Mouse (Mus musculus) midbrain, embryonic 16.5 days (tissue): ENCODE data around the gene Acer2. TPM values are rescaled to one million over a fixed set of nuclear protein-coding genes. Genes with fewer than 3 reads are reported as not detected.
A peak's percentile ranks its signal among the peaks of the same experiment; 100 is the strongest.
"Not testable (repeated sequence)": the region's sequence is repeated elsewhere in the genome, so short reads cannot be mapped to it uniquely, and the experiment has no call there.

ENCODE experiments used
- ATAC-seq: fragments of 200-750 bp; cut with Nextera tagmentation; 2 replicates; pipeline ENCODE4 v1.8.0; 2017; ENCODE audit warnings: moderate TSS enrichment
- H3K27ac ChIP-seq: fragments of 300-500 bp; sonication (generic); 2 replicates; pipeline ENCODE4 v1.5.1; 2014; ENCODE audit warnings: mild to moderate bottlenecking, low read length, mixed read lengths
- H3K27me3 ChIP-seq: fragments of 300-500 bp; sonication (generic); 2 replicates; pipeline ENCODE4 v1.6.1; 2014; ENCODE audit warnings: low read depth, low read length, mixed read lengths; ENCODE audit not compliant: control insufficient read depth, insufficient read depth
- H3K36me3 ChIP-seq: fragments of 300-500 bp; sonication (generic); 2 replicates; pipeline ENCODE4 v1.6.1; 2014; ENCODE audit warnings: mild to moderate bottlenecking, low read length, moderate library complexity, mixed read lengths; ENCODE audit not compliant: control insufficient read depth, insufficient read depth
- H3K4me1 ChIP-seq: fragments of 300-500 bp; sonication (generic); 2 replicates; pipeline ENCODE4 v1.6.1; 2014; ENCODE audit warnings: mild to moderate bottlenecking, low read length, mixed read lengths; ENCODE audit not compliant: control insufficient read depth, insufficient read depth
- H3K4me2 ChIP-seq: fragments of 300-500 bp; sonication (generic); 2 replicates; pipeline ENCODE4 v1.6.1; 2014; ENCODE audit warnings: mild to moderate bottlenecking, low read length, mixed read lengths
- H3K4me3 ChIP-seq: fragments of 300-500 bp; sonication (generic); 2 replicates; pipeline ENCODE4 v1.5.1; 2014; ENCODE audit warnings: low read depth, mild to moderate bottlenecking, low read length, moderate library complexity, mixed read lengths
- H3K9ac ChIP-seq: fragments of 300-500 bp; sonication (generic); 2 replicates; pipeline ENCODE4 v1.6.1; 2014; ENCODE audit warnings: low read depth, low read length, mixed read lengths
- H3K9me3 ChIP-seq: fragments of 300-500 bp; sonication (generic); replicated peaks from 2 replicates; pipeline ENCODE4 v1.6.1; 2014; ENCODE audit warnings: mild to moderate bottlenecking, low read length, mixed read lengths; ENCODE audit not compliant: control insufficient read depth, poor library complexity, severe bottlenecking
- WGBS: fragments of 180-500 bp; shearing (Covaris S2); extraction: QIAGEN DNeasy Blood & Tissue Kit; methylation state at CpG from one replicate; pipeline ENCODE4 v1.1.7; 2014; 5-methylcytosine and 5-hydroxymethylcytosine counted together
- polyA plus RNA-seq: library from polyadenylated mRNA; unstranded; fragments of >200 nt; fragmentation: Nextera tagmentation; extraction: Ambion mirVana; gene quantifications from 2 replicates; pipeline ENCODE4 v1.2.1, GENCODE M21; 2015

The Acer2 gene
- 22.0 and 22.7 TPM in 2 replicates for polyA plus RNA-seq

GRCm38 (mm10) chr4:86874146-86874847 is at the start of gene Acer2:
Gene Acer2, plus strand, starts transcription at chr4:86874396.
- H3K4me2 ChIP-seq: peak within 1 kb of the TSS; percentile 96
- 0 out of 2 replicates have a peak, but pooled peaks cover 2% of the 10 kb centered on the region for H3K27me3 ChIP-seq
- H3K9me3 ChIP-seq: no peaks in the 10 kb centered on the region
- H3K27ac ChIP-seq: 0 out of 2 replicates have a peak within 1 kb of the TSS, but pooled peaks have one; percentile 34
- WGBS: under 1% methylated on average over 60 of the region's 60 CpGs
- H3K4me3 ChIP-seq: peak within 1 kb of the TSS; percentile 79
- H3K9ac ChIP-seq: peak within 1 kb of the TSS; percentile 84
- peak; percentile 92 for ATAC-seq
- H3K4me1 ChIP-seq: peaks cover 5% of the 10 kb centered on the region; the same call in 1 of the 2 replicates
- no peaks in the 10 kb centered on the region for H3K36me3 ChIP-seq

GRCm38 (mm10) chr4:86825143-86825542 is 49.1 kb upstream of the Acer2 start:
- H3K4me3 ChIP-seq: no peak overlapping the region
- no peak overlapping the region for H3K27ac ChIP-seq
- H3K9ac ChIP-seq: no peak overlapping the region
- H3K36me3 ChIP-seq: peaks cover 20% of the 10 kb centered on the region
- H3K4me2 ChIP-seq: no peak overlapping the region
- H3K27me3 ChIP-seq: no peaks in the 10 kb centered on the region
- 91% methylated on average over 7 of the region's 7 CpGs for WGBS
- no peaks in the 10 kb centered on the region for H3K4me1 ChIP-seq
- no peak for ATAC-seq
- no peaks in the 10 kb centered on the region for H3K9me3 ChIP-seq

- no peak overlapping the region for H3K4me2 ChIP-seq
- H3K36me3 ChIP-seq: peaks cover 10% of the 10 kb centered on the region; the same call in 1 of the 2 replicates
- WGBS: 96% methylated on average over 2 of the region's 2 CpGs
- no peaks in the 10 kb centered on the region for H3K9me3 ChIP-seq
- no peak overlapping the region for H3K4me3 ChIP-seq
- no peak for ATAC-seq
- H3K4me1 ChIP-seq: no peaks in the 10 kb centered on the region
- no peaks in the 10 kb centered on the region for H3K27me3 ChIP-seq
- no peak overlapping the region for H3K9ac ChIP-seq
- H3K27ac ChIP-seq: no peak overlapping the region
These were observed 42.3 kb upstream of the Acer2 start for GRCm38 (mm10) chr4:86831896-86832295.

GRCm38 (mm10) chr4:86841141-86841540 is 33.1 kb upstream of the Acer2 start:
- not testable (repeated sequence) for H3K9ac ChIP-seq, H3K4me3 ChIP-seq, ATAC-seq, H3K4me2 ChIP-seq, H3K9me3 ChIP-seq, H3K27me3 ChIP-seq, H3K27ac ChIP-seq, H3K4me1 ChIP-seq
- H3K36me3 ChIP-seq: peaks cover 35% of the 10 kb centered on the region
- 98% methylated on average over 2 of the region's 2 CpGs for WGBS

GRCm38 (mm10) chr4:86845384-86845783 is 28.8 kb upstream of the Acer2 start:
- Histone ChIP-seq H3K4me2 (no peak overlapping the region), H3K9ac (no peak overlapping the region), H3K4me1 (no peaks in the 10 kb centered on the region), H3K36me3 (peaks cover 21% of the 10 kb centered on the region), H3K9me3 (no peaks in the 10 kb centered on the region), H3K27ac (no peak overlapping the region), H3K4me3 (no peak overlapping the region), H3K27me3 (no peaks in the 10 kb centered on the region)
- 96% methylated on average over 3 of the region's 3 CpGs for WGBS
- ATAC-seq: no peak

- Histone ChIP-seq H3K4me1 (no peaks in the 10 kb centered on the region), H3K4me2 (no peak overlapping the region), H3K9me3 (no peaks in the 10 kb centered on the region), H3K27me3 (no peaks in the 10 kb centered on the region), H3K27ac (no peak overlapping the region), H3K36me3 (peaks cover 22% of the 10 kb centered on the region), H3K4me3 (no peak overlapping the region), H3K9ac (no peak overlapping the region)
- WGBS: 97% methylated on average over 2 of the region's 2 CpGs
- ATAC-seq: no peak
These were observed 26.9 kb upstream of the Acer2 start for GRCm38 (mm10) chr4:86847246-86847645.

GRCm38 (mm10) chr4:86851331-86851730 is 22.9 kb upstream of the Acer2 start:
- H3K4me2 ChIP-seq: no peak overlapping the region
- no peak overlapping the region for H3K4me3 ChIP-seq
- no peak overlapping the region for H3K27ac ChIP-seq
- H3K9me3 ChIP-seq: no peaks in the 10 kb centered on the region
- no peak overlapping the region for H3K9ac ChIP-seq
- 89% methylated on average over 2 of the region's 2 CpGs for WGBS
- no peak for ATAC-seq
- H3K36me3 ChIP-seq: peaks cover 33% of the 10 kb centered on the region
- H3K27me3 ChIP-seq: no peaks in the 10 kb centered on the region
- H3K4me1 ChIP-seq: peaks cover 10% of the 10 kb centered on the region

- ATAC-seq: no peak
- Histone ChIP-seq H3K27ac (no peak overlapping the region), H3K4me1 (peaks cover 10% of the 10 kb centered on the region), H3K9me3 (no peaks in the 10 kb centered on the region), H3K27me3 (no peaks in the 10 kb centered on the region), H3K4me2 (no peak overlapping the region), H3K36me3 (peaks cover 33% of the 10 kb centered on the region), H3K4me3 (no peak overlapping the region), H3K9ac (no peak overlapping the region)
- 71% methylated on average over 3 of the region's 3 CpGs for WGBS
These were observed 22.2 kb upstream of the Acer2 start for GRCm38 (mm10) chr4:86852018-86852417.

- Histone ChIP-seq H3K27ac (no peak overlapping the region), H3K4me2 (no peak overlapping the region)
- no peak for ATAC-seq
These were observed 21.2 kb upstream of the Acer2 start for GRCm38 (mm10) chr4:86852813-86853590.

More at GRCm38 (mm10) chr4:86852813-86853590, 21.2 kb upstream of the Acer2 start:
- no peaks in the 10 kb centered on the region for H3K9me3 ChIP-seq
- H3K4me1 ChIP-seq: peaks cover 11% of the 10 kb centered on the region
- H3K36me3 ChIP-seq: peaks cover 33% of the 10 kb centered on the region
- H3K27me3 ChIP-seq: no peaks in the 10 kb centered on the region
- WGBS: 92% methylated on average over 4 of the region's 4 CpGs
- H3K4me3 ChIP-seq: no peak overlapping the region
- no peak overlapping the region for H3K9ac ChIP-seq
